Mouse (Mus musculus) cerebellum, adult 2 months (tissue): ENCODE measurements around the gene App. TPM values are rescaled to one million over a fixed set of nuclear protein-coding genes. Genes with fewer than 3 reads are reported as not detected.

Experiments used
- DNase-seq, 2 experiments: peaks; one replicate each; pipeline ENCODE4 v3.0.0; 2021
- H3K27ac ChIP-seq: fragments of 200-500 bp; 2 replicates; pipeline ENCODE4 v1.5.1; 2012; ENCODE audit warnings: low read length, control low read depth, inconsistent platforms; ENCODE audit not compliant: insufficient read depth
- H3K27me3 ChIP-seq: fragments of 200-500 bp; 2 replicates; pipeline ENCODE4 v1.6.1; 2012; ENCODE audit warnings: inconsistent platforms, mild to moderate bottlenecking, low read length, moderate library complexity; ENCODE audit not compliant: control insufficient read depth, insufficient read depth
- H3K4me1 ChIP-seq: fragments of 200-500 bp; 2 replicates; pipeline ENCODE4 v1.6.1; 2011; ENCODE audit warnings: low read length; ENCODE audit not compliant: control insufficient read depth, insufficient read depth
- H3K4me3 ChIP-seq: fragments of 200-500 bp; replicated peaks from 2 replicates; pipeline ENCODE3; 2011; ENCODE audit warnings: mild to moderate bottlenecking, low read depth, low read length, control low read depth; ENCODE audit not compliant: insufficient read depth
- CTCF ChIP-seq: fragments of 200-500 bp; IDR thresholded peaks from 2 replicates; pipeline ENCODE4 v1.5.1; 2011; ENCODE audit warnings: low read depth, mild to moderate bottlenecking, control low read depth, low read length, moderate library complexity, borderline replicate concordance; ENCODE audit not compliant: insufficient read depth
- POLR2A ChIP-seq: fragments of 200-500 bp; IDR thresholded peaks from 2 replicates; pipeline ENCODE4 v1.6.1; 2011; ENCODE audit warnings: low read length, control low read depth, borderline replicate concordance; ENCODE audit not compliant: insufficient read depth
- WGBS: fragments of 180-500 bp; shearing (Covaris S2); methylation state at CpG from one replicate; pipeline ENCODE4 v1.1.7; 2018; 5-methylcytosine and 5-hydroxymethylcytosine counted together
- polyA plus RNA-seq: library from polyadenylated mRNA; depleted of rRNA; stranded (reverse); fragments of >200 nt; gene quantifications from 2 replicates; pipeline ENCODE4 v1.2.3, GENCODE M21; 2012

The App gene
- polyA plus RNA-seq, 1 experiment, result 1,076 TPM

GRCm38 (mm10) chr16:84966096-84966495 lies 207.5 kb downstream of the App start:
- DNase-seq, result no peak
- peaks cover 3% of the 10 kb centered on the region for H3K4me1 ChIP-seq
- H3K27ac ChIP-seq, result no peak overlapping the region
- WGBS, result 80% methylated on average over 13 of the region's 13 CpGs
- no peak overlapping the region for H3K4me3 ChIP-seq
- H3K27me3 ChIP-seq, result no peaks in the 10 kb centered on the region
- TF ChIP-seq POLR2A, result no peak
- no peak for TF ChIP-seq CTCF

- Histone ChIP-seq H3K27me3 (no peaks in the 10 kb centered on the region), H3K27ac (no peak overlapping the region), H3K4me3 (no peak overlapping the region), H3K4me1 (peaks cover 3% of the 10 kb centered on the region)
- no peak for DNase-seq
- WGBS, result 90% methylated on average over 9 of the region's 9 CpGs
- TF ChIP-seq CTCF (no peak), POLR2A (no peak)
Observed at GRCm38 (mm10) chr16:84963960-84964359, 209.6 kb downstream of the App start.

GRCm38 (mm10) chr16:84963527-84963926 lies 210.0 kb downstream of the App start:
- TF ChIP-seq POLR2A, result no peak
- no peak for TF ChIP-seq CTCF
- no peaks in the 10 kb centered on the region for H3K27me3 ChIP-seq
- no peak for DNase-seq
- WGBS, result 86% methylated on average over 12 of the region's 12 CpGs
- no peak overlapping the region for H3K4me3 ChIP-seq
- no peak overlapping the region for H3K27ac ChIP-seq
- peaks cover 3% of the 10 kb centered on the region for H3K4me1 ChIP-seq

GRCm38 (mm10) chr16:84957253-84957652 lies 216.3 kb downstream of the App start:
- Histone ChIP-seq H3K4me3 (no peak overlapping the region), H3K27ac (no peak overlapping the region; the same call in 1 of the 2 replicates), H3K27me3 (no peaks in the 10 kb centered on the region), H3K4me1 (peaks cover 9% of the 10 kb centered on the region)
- TF ChIP-seq CTCF (no peak), POLR2A (no peak)
- WGBS, result 26% methylated on average over 6 of the region's 6 CpGs
- peak; percentile 29 to 41 for DNase-seq

GRCm38 (mm10) chr16:84956690-84957089 lies 216.9 kb downstream of the App start:
- TF ChIP-seq POLR2A (no peak), CTCF (no peak)
- H3K27me3 ChIP-seq, result no peaks in the 10 kb centered on the region
- peak in 1 of 2 experiments; percentile 26 for DNase-seq
- H3K4me1 ChIP-seq, result peaks cover 9% of the 10 kb centered on the region
- 87% methylated on average over 2 of the region's 2 CpGs for WGBS
- peak overlapping the region; percentile 55; the same call in 1 of the 2 replicates for H3K27ac ChIP-seq
- H3K4me3 ChIP-seq, result no peak overlapping the region

- no peak for TF ChIP-seq CTCF
- no peak for TF ChIP-seq POLR2A
- Histone ChIP-seq H3K27me3 (no peaks in the 10 kb centered on the region), H3K4me1 (peaks cover 9% of the 10 kb centered on the region), H3K27ac (no peak overlapping the region), H3K4me3 (no peak overlapping the region)
- 53% methylated on average over 1 of the region's 1 CpGs for WGBS
- DNase-seq, result no peak
Observed at GRCm38 (mm10) chr16:84955840-84956239, 217.7 kb downstream of the App start.

- Histone ChIP-seq H3K4me1 (peaks cover 9% of the 10 kb centered on the region), H3K27me3 (no peaks in the 10 kb centered on the region), H3K4me3 (no peak overlapping the region), H3K27ac (no peak overlapping the region)
- 36% methylated on average over 26 of the region's 26 CpGs for WGBS
- DNase-seq, result peak; percentile 84 to 90
- TF ChIP-seq CTCF, result peak; percentile 95
- no peak for TF ChIP-seq POLR2A
Observed at GRCm38 (mm10) chr16:84955204-84955839, 218.2 kb downstream of the App start.

GRCm38 (mm10) chr16:84931024-84931423 lies 242.5 kb downstream of the App start:
- H3K27me3 ChIP-seq, result no peaks in the 10 kb centered on the region
- no peaks in the 10 kb centered on the region for H3K4me1 ChIP-seq
- no peak for TF ChIP-seq POLR2A
- no peak for TF ChIP-seq CTCF
- H3K27ac ChIP-seq, result no peak overlapping the region
- no peak for DNase-seq
- WGBS, result 76% methylated on average over 3 of the region's 3 CpGs
- no peak overlapping the region for H3K4me3 ChIP-seq
